8 mouse cellular contexts compared by ENCODE assay signal in the genomic region with DNA sequence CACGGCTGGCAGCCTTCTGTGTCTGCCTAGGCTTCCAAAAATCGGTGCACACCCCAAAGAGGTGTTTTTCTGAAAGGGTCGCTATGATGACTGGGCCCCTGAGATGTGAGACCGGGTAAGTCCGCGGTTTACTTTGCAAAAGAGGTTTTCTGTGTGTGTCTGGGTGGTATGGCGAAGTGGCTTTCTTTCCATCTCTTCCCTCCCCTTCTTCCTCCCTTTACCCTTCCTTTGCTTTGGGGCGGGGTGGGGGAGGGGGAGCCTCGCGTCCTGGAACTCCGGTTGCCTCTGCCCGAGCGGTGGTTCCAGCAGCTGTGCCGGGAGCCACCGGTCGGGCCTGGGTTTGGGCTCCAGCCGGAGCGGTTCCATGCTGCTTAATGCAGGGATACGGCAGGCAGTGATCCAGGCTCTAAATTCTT. TPM values are rescaled to one million over a fixed set of nuclear protein-coding genes. Genes with fewer than 3 reads are reported as not detected.
A peak's percentile ranks its signal among the peaks of the same experiment; 100 is the strongest.
DNase-seq lines count a peak whose midpoint lies in the region; ATAC-seq lines count a peak whose summit lies in the region.

No protein-coding gene starts in this region.

- ATAC-seq in lung, embryonic 15.5 days (ENCODE audit: borderline replicate concordance, extremely low read depth, low FRiP score, low TSS enrichment): peak; percentile 47; the same call in 1 of the 2 replicates
- no peak for ATAC-seq in heart, embryonic 13.5 days (ENCODE audit: extremely low read depth, insufficient number of reproducible peaks, low FRiP score, low TSS enrichment)
- peak; percentile 64 for ATAC-seq in neural tube, embryonic 14.5 days (ENCODE audit: low read depth)

- intact Hi-C loops in left cerebral cortex, postnatal 25 days (cut with DNase I): loop anchor here (10.0 kb wide), 2 partner anchors 709 to 1219 kb away; no protein-coding TSS in a partner anchor

- H3K9me3 ChIP-seq in lung, embryonic 15.5 days: no peaks in the 10 kb centered on the region
- H3K9me3 ChIP-seq in heart, embryonic 13.5 days: no peaks in the 10 kb centered on the region
- no peaks in the 10 kb centered on the region for H3K9me3 ChIP-seq in neural tube, embryonic 14.5 days (ENCODE audit: control insufficient read depth, low read length)

- peak overlapping the region; percentile 55 for H3K4me3 ChIP-seq in lung, embryonic 15.5 days
- peak overlapping the region; percentile 80 for H3K4me3 ChIP-seq in heart, embryonic 13.5 days
- H3K4me3 ChIP-seq in neural tube, embryonic 14.5 days (ENCODE audit: low read depth, low read length): peak overlapping the region; percentile 85

- WGBS in lung, embryonic 15.5 days: 0% methylated on average over 19 of the region's 19 CpGs
- under 1% methylated on average over 19 of the region's 19 CpGs for WGBS in heart, embryonic 13.5 days
- 0% methylated on average over 19 of the region's 19 CpGs for WGBS in neural tube, embryonic 14.5 days

- H3K4me1 ChIP-seq in lung, embryonic 15.5 days: peaks cover 32% of the 10 kb centered on the region; the same call in 1 of the 2 replicates
- peaks cover 11% of the 10 kb centered on the region for H3K4me1 ChIP-seq in heart, embryonic 13.5 days
- H3K4me1 ChIP-seq in neural tube, embryonic 14.5 days (ENCODE audit: control insufficient read depth, insufficient read depth, low read length): peaks cover 15% of the 10 kb centered on the region; the same call in 1 of the 2 replicates

- no peak overlapping the region for H3K27ac ChIP-seq in lung, embryonic 15.5 days
- peak overlapping the region; percentile 86 for H3K27ac ChIP-seq in heart, embryonic 13.5 days (replicated peaks)
- H3K27ac ChIP-seq in neural tube, embryonic 14.5 days (ENCODE audit: low read depth, low read length): peak overlapping the region; percentile 97

- H3K27me3 ChIP-seq in lung, embryonic 15.5 days: peaks cover 70% of the 10 kb centered on the region
- peaks cover 40% of the 10 kb centered on the region for H3K27me3 ChIP-seq in heart, embryonic 13.5 days (replicated peaks)
- no peaks in the 10 kb centered on the region for H3K27me3 ChIP-seq in neural tube, embryonic 14.5 days (ENCODE audit: control insufficient read depth, insufficient read depth, low read length)

- DNase-seq in lung, adult 18-20 months: no peak
- peak; percentile 75 to 79 for DNase-seq in cerebellum, postnatal 10 days
- DNase-seq in left cerebral cortex, postnatal 25 days (ENCODE audit: low spot score in 2 of 2): peak; percentile 47 to 54
- DNase-seq in thymus, adult 18-20 months: no peak
- no peak for DNase-seq in spleen, postnatal 14 days (ENCODE audit: low spot score in 2 of 2)

- H3K9ac ChIP-seq in lung, embryonic 15.5 days: 0 out of 2 replicates have a peak overlapping the region, but pooled peaks have one; percentile 31
- H3K9ac ChIP-seq in heart, embryonic 13.5 days: peak overlapping the region; percentile 89
- H3K9ac ChIP-seq in neural tube, embryonic 14.5 days (replicated peaks; ENCODE audit: low read depth, low read length): peak overlapping the region; percentile 93

- peak overlapping the region; percentile 99 for H3K4me2 ChIP-seq in lung, embryonic 15.5 days
- peak overlapping the region; percentile 92 for H3K4me2 ChIP-seq in heart, embryonic 13.5 days
- H3K4me2 ChIP-seq in neural tube, embryonic 14.5 days (ENCODE audit: low read depth, low read length): peak overlapping the region; percentile 70

- no peaks in the 10 kb centered on the region for H3K36me3 ChIP-seq in lung, embryonic 15.5 days
- no peaks in the 10 kb centered on the region for H3K36me3 ChIP-seq in heart, embryonic 13.5 days
- H3K36me3 ChIP-seq in neural tube, embryonic 14.5 days (ENCODE audit: control insufficient read depth, insufficient read depth, low read length): no peaks in the 10 kb centered on the region

RNA-seq across cellular contexts. Expression of gene Slitrk5, which starts 1.3 kb away (rescaled TPM):
- 0.53 and 0.65 TPM in 2 replicates for polyA plus RNA-seq in lung, embryonic 15.5 days (2015; fragmentation: Nextera tagmentation; extraction: Ambion mirVana)
- 12.5 and 13.1 TPM in 2 replicates for polyA plus RNA-seq in heart, embryonic 13.5 days (2015; fragmentation: Nextera tagmentation; extraction: Ambion mirVana)
- 10 to 100 TPM; 79.1 to 83.5 TPM for total RNA-seq in left cerebral cortex, postnatal 25 days (2021)
- 36.2 and 36.5 TPM in 2 replicates for polyA plus RNA-seq in neural tube, embryonic 14.5 days (2014; fragmentation: Nextera tagmentation; extraction: Ambion mirVana)

Comparison
In these comparisons a context has a peak if more than half of its experiments do, and no peak if none do; other contexts are left out.
1. H3K9ac ChIP-seq: peak in every context shown above with its lines; median percentile 93 in neural tube, embryonic 14.5 days; 89 in heart, embryonic 13.5 days; 31 in lung, embryonic 15.5 days.
2. DNase-seq: peak in cerebellum, postnatal 10 days (2 of 2) and left cerebral cortex, postnatal 25 days (2 of 2); none in lung, adult 18-20 months (0 of 2), thymus, adult 18-20 months (0 of 2) and spleen, postnatal 14 days (0 of 2).
3. Peak in every context shown above with its lines, with median percentiles within 50 percentile points of each other: H3K4me2 ChIP-seq and H3K4me3 ChIP-seq.